Mouse (Mus musculus) E14TG2a.4 (cell line): ENCODE measurements around the gene Ldlrad3.

Source experiments
- H3K27me3 ChIP-seq: 2 replicates; pipeline ENCODE4 v1.6.1; 2014; ENCODE audit warnings: low read length, control low read depth; ENCODE audit not compliant: insufficient read depth
- H3K36me3 ChIP-seq: 2 replicates; pipeline ENCODE4 v1.6.1; 2014; ENCODE audit warnings: low read length, control low read depth; ENCODE audit not compliant: insufficient read depth
- H3K4me1 ChIP-seq: replicated peaks from 2 replicates; pipeline ENCODE4 v1.6.1; 2014; ENCODE audit warnings: low read depth, low read length, control low read depth
- H3K4me3 ChIP-seq: replicated peaks from 2 replicates; pipeline ENCODE4 v1.5.1; 2014; ENCODE audit warnings: mild to moderate bottlenecking, low read length
- H3K9me3 ChIP-seq: 2 replicates; pipeline ENCODE4 v1.6.1; 2014; ENCODE audit warnings: low read length, control low read depth
- CTCF ChIP-seq: conservative IDR thresholded peaks from 2 replicates; pipeline ENCODE4 v1.5.1; 2014; ENCODE audit warnings: low read length
- NANOG ChIP-seq: IDR thresholded peaks from 2 replicates; pipeline ENCODE4 v1.6.1; 2014; ENCODE audit warnings: borderline replicate concordance, low read length, mixed read lengths
- POU5F1 ChIP-seq: IDR thresholded peaks from 2 replicates; pipeline ENCODE4 v1.6.1; 2014; ENCODE audit warnings: low read length, borderline replicate concordance

Gene Ldlrad3

DNA sequence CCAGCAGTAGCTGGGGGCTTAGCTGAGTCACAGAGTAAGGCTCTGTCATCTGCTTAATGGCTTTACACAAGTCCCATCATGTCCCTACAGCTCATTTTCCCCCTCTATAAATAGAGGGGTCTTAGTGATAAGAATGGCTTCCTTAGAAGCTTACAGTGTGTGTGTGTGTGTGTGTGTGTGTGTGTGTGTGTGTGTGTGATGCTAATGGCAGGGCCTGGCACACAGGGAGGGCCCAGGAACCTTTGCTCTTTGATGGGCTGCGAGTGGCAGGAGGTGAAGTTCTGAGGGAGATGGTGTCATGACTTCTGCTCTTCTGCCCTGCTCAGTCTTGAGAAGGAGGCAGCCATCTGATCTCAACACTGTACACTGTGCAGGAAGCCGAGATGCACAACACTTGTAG, 146.2 kb downstream of the Ldlrad3 start:
- H3K9me3 ChIP-seq = peaks cover 8% of the 10 kb centered on the region; the same call in 1 of the 2 replicates
- no peaks in the 10 kb centered on the region for H3K27me3 ChIP-seq
- no peak for TF ChIP-seq POU5F1
- TF ChIP-seq NANOG = no peak
- no peak overlapping the region for H3K4me3 ChIP-seq
- H3K4me1 ChIP-seq = no peaks in the 10 kb centered on the region
- peaks cover 12% of the 10 kb centered on the region; the same call in 1 of the 2 replicates for H3K36me3 ChIP-seq

- TF ChIP-seq POU5F1 (no peak), NANOG (no peak), CTCF (no peak)
- H3K4me3 ChIP-seq = no peak overlapping the region
- peaks cover 8% of the 10 kb centered on the region; the same call in 1 of the 2 replicates for H3K9me3 ChIP-seq
- no peaks in the 10 kb centered on the region for H3K27me3 ChIP-seq
- peaks cover 12% of the 10 kb centered on the region; the same call in 1 of the 2 replicates for H3K36me3 ChIP-seq
- no peaks in the 10 kb centered on the region for H3K4me1 ChIP-seq
Observed at GRCm38 (mm10) chr2:102038895-102039667, 147.1 kb downstream of the Ldlrad3 start.

GRCm38 (mm10) chr2:102038229-102038894, 147.8 kb downstream of the Ldlrad3 start:
- Histone ChIP-seq H3K36me3 (peaks cover 12% of the 10 kb centered on the region; the same call in 1 of the 2 replicates), H3K27me3 (no peaks in the 10 kb centered on the region), H3K4me3 (no peak overlapping the region), H3K4me1 (peaks cover 7% of the 10 kb centered on the region), H3K9me3 (peaks cover 8% of the 10 kb centered on the region; the same call in 1 of the 2 replicates)
- TF ChIP-seq CTCF = no peak
- TF ChIP-seq NANOG = no peak
- TF ChIP-seq POU5F1 = no peak

- Histone ChIP-seq H3K9me3 (peaks cover 7% of the 10 kb centered on the region; the same call in 1 of the 2 replicates), H3K36me3 (peaks cover 12% of the 10 kb centered on the region; the same call in 1 of the 2 replicates), H3K27me3 (no peaks in the 10 kb centered on the region), H3K4me3 (no peak overlapping the region), H3K4me1 (peaks cover 22% of the 10 kb centered on the region)
- TF ChIP-seq POU5F1 (no peak), NANOG (no peak), CTCF (no peak)
Observed at GRCm38 (mm10) chr2:102036665-102037511, 149.3 kb downstream of the Ldlrad3 start.

GRCm38 (mm10) chr2:102034513-102034879, 151.7 kb downstream of the Ldlrad3 start:
- TF ChIP-seq CTCF (no peak), NANOG (no peak), POU5F1 (no peak)
- Histone ChIP-seq H3K4me1 (peaks cover 31% of the 10 kb centered on the region), H3K36me3 (peaks cover 7% of the 10 kb centered on the region), H3K27me3 (no peaks in the 10 kb centered on the region), H3K4me3 (no peak overlapping the region), H3K9me3 (no peaks in the 10 kb centered on the region)

- H3K27me3 ChIP-seq = no peaks in the 10 kb centered on the region
- H3K4me3 ChIP-seq = no peak overlapping the region
- H3K9me3 ChIP-seq = no peaks in the 10 kb centered on the region
- no peak for TF ChIP-seq CTCF
- no peak for TF ChIP-seq NANOG
- no peak for TF ChIP-seq POU5F1
- H3K4me1 ChIP-seq = peaks cover 31% of the 10 kb centered on the region
- peaks cover 11% of the 10 kb centered on the region for H3K36me3 ChIP-seq
Observed at GRCm38 (mm10) chr2:102033818-102034512, 152.2 kb downstream of the Ldlrad3 start.

DNA sequence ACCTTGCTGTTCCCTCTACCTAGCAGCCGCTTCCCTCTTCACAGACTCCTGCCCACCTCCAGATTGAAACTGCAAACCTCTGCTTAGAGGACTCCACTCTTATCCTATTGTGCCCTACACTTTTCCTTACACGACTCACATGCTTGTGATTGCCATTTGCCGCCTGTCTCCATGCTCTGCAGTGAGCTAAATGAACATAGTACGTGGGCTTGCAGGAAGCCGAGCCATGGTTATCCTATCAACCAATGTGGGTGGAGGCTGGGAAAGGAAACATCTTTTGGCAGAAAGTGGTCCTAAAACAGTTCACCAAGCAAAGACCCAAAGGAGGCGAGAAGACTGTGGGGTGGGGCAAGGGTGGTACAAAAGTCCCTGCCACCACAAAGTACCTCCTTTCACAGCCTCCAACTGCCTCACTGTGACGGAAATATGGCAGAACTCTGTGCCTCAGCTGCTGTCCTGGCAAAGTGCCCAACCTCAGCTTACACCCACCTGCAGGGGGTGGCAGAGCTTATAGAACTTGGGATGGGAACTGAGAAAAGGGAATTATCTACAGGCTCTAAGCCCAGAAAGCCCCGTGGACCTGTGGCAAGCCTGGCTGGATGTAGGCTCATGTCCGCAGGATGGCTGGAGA, 153.4 kb downstream of the Ldlrad3 start:
- H3K4me3 ChIP-seq = no peak overlapping the region
- TF ChIP-seq POU5F1 = no peak
- no peak for TF ChIP-seq CTCF
- TF ChIP-seq NANOG = no peak
- H3K9me3 ChIP-seq = no peaks in the 10 kb centered on the region
- no peaks in the 10 kb centered on the region for H3K27me3 ChIP-seq
- H3K36me3 ChIP-seq = peaks cover 12% of the 10 kb centered on the region
- peaks cover 31% of the 10 kb centered on the region for H3K4me1 ChIP-seq
